Mouse (Mus musculus): ENCODE measurements around the gene Slc25a26.

Gene Slc25a26

GRCm38 (mm10) chr6:94499897-94500623 is at the start of gene Slc25a26:
TSS of gene Slc25a26 (plus strand) at chr6:94500331.
- DNase-seq (ENCODE audit: low read depth, low spot score) = peak; percentile 91

GRCm38 (mm10) chr6:94464037-94464891 is 35.9 kb upstream of the Slc25a26 start:
- DNase-seq (ENCODE audit: low read depth, low spot score) = peak; percentile 58

GRCm38 (mm10) chr6:94466508-94467205 is 33.5 kb upstream of the Slc25a26 start:
- no peak for DNase-seq (ENCODE audit: low read depth, low spot score)

GRCm38 (mm10) chr6:94492739-94493138 is 7.4 kb upstream of the Slc25a26 start:
- DNase-seq (ENCODE audit: low read depth, low spot score) = no peak

GRCm38 (mm10) chr6:94503963-94504362 is 3.8 kb downstream of the Slc25a26 start:
- DNase-seq (ENCODE audit: low read depth, low spot score) = no peak

GRCm38 (mm10) chr6:94507921-94508320 is 7.8 kb downstream of the Slc25a26 start:
- no peak for DNase-seq (ENCODE audit: low read depth, low spot score)

GRCm38 (mm10) chr6:94508807-94509206 is 8.7 kb downstream of the Slc25a26 start:
- no peak for DNase-seq (ENCODE audit: low read depth, low spot score)

GRCm38 (mm10) chr6:94509220-94509619 is 9.1 kb downstream of the Slc25a26 start:
- no peak for DNase-seq (ENCODE audit: low read depth, low spot score)

- no peak for DNase-seq (ENCODE audit: low read depth, low spot score)
These were observed 18.0 kb downstream of the Slc25a26 start for GRCm38 (mm10) chr6:94518171-94518570.

- peak; percentile 44 for DNase-seq (ENCODE audit: low read depth, low spot score)
These were observed 24.2 kb downstream of the Slc25a26 start for GRCm38 (mm10) chr6:94524335-94524734.

- DNase-seq (ENCODE audit: low read depth, low spot score) = no peak
These were observed 30.6 kb downstream of the Slc25a26 start for GRCm38 (mm10) chr6:94530756-94531155.

- peak; percentile 17 for DNase-seq (ENCODE audit: low read depth, low spot score)
These were observed 32.0 kb downstream of the Slc25a26 start for GRCm38 (mm10) chr6:94532086-94532485.

- DNase-seq (ENCODE audit: low read depth, low spot score) = no peak
These were observed 36.3 kb downstream of the Slc25a26 start for GRCm38 (mm10) chr6:94536478-94536877.

- peak; percentile 35 for DNase-seq (ENCODE audit: low read depth, low spot score)
These were observed 37.5 kb downstream of the Slc25a26 start for GRCm38 (mm10) chr6:94537652-94538051.

GRCm38 (mm10) chr6:94540090-94540489 is 40.0 kb downstream of the Slc25a26 start:
- DNase-seq (ENCODE audit: low read depth, low spot score) = no peak

- no peak for DNase-seq (ENCODE audit: low read depth, low spot score)
These were observed 40.5 kb downstream of the Slc25a26 start for GRCm38 (mm10) chr6:94540615-94541014.

- DNase-seq (ENCODE audit: low read depth, low spot score) = no peak
These were observed 41.0 kb downstream of the Slc25a26 start for GRCm38 (mm10) chr6:94541133-94541532.

- no peak for DNase-seq (ENCODE audit: low read depth, low spot score)
These were observed 41.7 kb downstream of the Slc25a26 start for GRCm38 (mm10) chr6:94541854-94542253.

- DNase-seq (ENCODE audit: low read depth, low spot score) = peak; percentile 27
These were observed 44.0 kb downstream of the Slc25a26 start for GRCm38 (mm10) chr6:94543902-94544840.

- no peak for DNase-seq (ENCODE audit: low read depth, low spot score)
These were observed 47.1 kb downstream of the Slc25a26 start for GRCm38 (mm10) chr6:94547239-94547638.

- no peak for DNase-seq (ENCODE audit: low read depth, low spot score)
These were observed 50.2 kb downstream of the Slc25a26 start for GRCm38 (mm10) chr6:94550298-94550697.

All from telencephalon, adult 2 months (tissue).